Mouse (Mus musculus): ENCODE data around the gene Bcat1. TPM values are rescaled to one million over a fixed set of nuclear protein-coding genes. Genes with fewer than 3 reads are reported as not detected.

Bcat1 gene
- polyA plus RNA-seq, 1 experiment from 2014 or later, result 10.9 TPM

DNA sequence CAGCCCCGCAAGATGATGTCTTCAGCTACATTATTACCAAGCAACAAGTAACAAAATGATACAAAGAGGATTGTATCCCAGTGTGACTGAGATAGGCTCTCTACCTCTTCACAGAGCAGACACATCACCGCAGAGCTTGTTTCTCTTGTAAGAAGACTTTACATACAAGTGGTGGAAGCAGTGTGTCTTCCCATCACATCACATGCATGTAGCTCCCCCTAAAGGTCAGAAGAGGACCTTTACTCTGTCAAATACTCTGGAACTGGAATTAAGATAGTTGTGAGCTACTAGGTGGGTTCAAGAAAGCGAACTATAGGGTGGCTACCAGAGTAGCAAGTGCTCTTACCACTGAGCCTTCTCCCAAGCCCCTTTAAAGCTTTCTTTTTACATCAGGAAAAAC is 78.8 kb downstream of the Bcat1 start:
- no peak overlapping the region for H3K4me2 ChIP-seq (replicated peaks; ENCODE audit: low read depth, low read length)
- no peak for ATAC-seq (ENCODE audit: insufficient number of reproducible peaks, insufficient read depth, low FRiP score, low read depth)
- H3K27ac ChIP-seq (ENCODE audit: low read length), result no peak overlapping the region
- H3K9me3 ChIP-seq (ENCODE audit: control insufficient read depth, low read depth, low read length), result no peaks in the 10 kb centered on the region
- 85% methylated on average over 3 of the region's 3 CpGs for WGBS
- no peaks in the 10 kb centered on the region for H3K4me1 ChIP-seq (ENCODE audit: control insufficient read depth, insufficient read depth, low read length)
- H3K36me3 ChIP-seq (ENCODE audit: control insufficient read depth, insufficient read depth, low read length), result no peaks in the 10 kb centered on the region
- H3K4me3 ChIP-seq (ENCODE audit: low read depth, low read length), result no peak overlapping the region
- H3K27me3 ChIP-seq (ENCODE audit: control insufficient read depth, insufficient read depth, low read length), result no peaks in the 10 kb centered on the region
- no peak overlapping the region for H3K9ac ChIP-seq (replicated peaks; ENCODE audit: low read depth, low read length)

DNA sequence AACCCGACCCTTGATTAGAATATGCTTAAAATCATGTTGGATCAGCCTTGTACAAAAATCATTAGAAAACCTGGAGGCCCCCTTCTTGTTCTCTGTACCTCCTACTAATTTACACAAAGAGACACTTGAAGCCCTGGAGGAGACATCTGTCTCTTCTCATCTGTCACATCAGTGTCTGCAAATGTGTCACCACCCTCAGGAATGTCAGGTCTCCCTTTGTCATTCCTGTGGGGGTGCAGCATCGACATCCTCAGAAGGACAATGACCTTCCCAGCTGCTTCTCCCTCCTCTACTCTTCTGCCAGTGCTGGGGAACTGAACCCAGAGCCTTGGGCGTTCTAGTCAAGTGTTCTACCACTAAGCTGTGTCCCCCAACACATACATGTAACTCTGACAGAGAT is 83.9 kb downstream of the Bcat1 start:
- WGBS, result 47% methylated on average over 3 of the region's 3 CpGs
- Histone ChIP-seq H3K9me3 (ENCODE audit: control insufficient read depth, low read depth, low read length) (no peaks in the 10 kb centered on the region), H3K9ac (replicated peaks; ENCODE audit: low read depth, low read length) (no peak overlapping the region), H3K27ac (ENCODE audit: low read length) (no peak overlapping the region), H3K4me1 (ENCODE audit: control insufficient read depth, insufficient read depth, low read length) (no peaks in the 10 kb centered on the region), H3K27me3 (ENCODE audit: control insufficient read depth, insufficient read depth, low read length) (no peaks in the 10 kb centered on the region), H3K4me3 (ENCODE audit: low read depth, low read length) (no peak overlapping the region), H3K4me2 (replicated peaks; ENCODE audit: low read depth, low read length) (no peak overlapping the region), H3K36me3 (ENCODE audit: control insufficient read depth, insufficient read depth, low read length) (no peaks in the 10 kb centered on the region)
- no peak for ATAC-seq (ENCODE audit: insufficient number of reproducible peaks, insufficient read depth, low FRiP score, low read depth)

DNA sequence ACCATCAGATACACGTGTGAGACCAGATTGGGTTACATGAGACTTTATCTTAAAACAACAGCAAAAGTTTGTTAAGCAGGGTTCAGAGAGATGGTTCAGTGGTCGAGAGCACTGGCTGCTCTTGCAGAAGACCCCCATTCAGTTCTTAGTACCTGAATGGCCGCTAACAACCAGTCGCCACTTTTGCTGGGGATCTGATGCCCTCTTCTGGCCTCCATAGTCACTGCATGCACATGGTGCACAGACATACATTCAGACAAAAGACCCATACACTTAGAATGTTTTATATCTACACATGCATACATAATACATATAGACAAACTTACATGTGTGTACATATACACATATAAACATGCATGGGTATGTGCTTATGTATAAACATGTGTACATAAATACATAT is 86.8 kb downstream of the Bcat1 start:
- ATAC-seq (ENCODE audit: insufficient number of reproducible peaks, insufficient read depth, low FRiP score, low read depth), result no peak
- WGBS, result 87% methylated on average over 4 of the region's 4 CpGs
- Histone ChIP-seq H3K27ac (ENCODE audit: low read length) (no peak overlapping the region), H3K4me2 (replicated peaks; ENCODE audit: low read depth, low read length) (no peak overlapping the region), H3K9ac (replicated peaks; ENCODE audit: low read depth, low read length) (no peak overlapping the region), H3K36me3 (ENCODE audit: control insufficient read depth, insufficient read depth, low read length) (no peaks in the 10 kb centered on the region), H3K4me3 (ENCODE audit: low read depth, low read length) (no peak overlapping the region), H3K27me3 (ENCODE audit: control insufficient read depth, insufficient read depth, low read length) (no peaks in the 10 kb centered on the region), H3K9me3 (ENCODE audit: control insufficient read depth, low read depth, low read length) (no peaks in the 10 kb centered on the region), H3K4me1 (ENCODE audit: control insufficient read depth, insufficient read depth, low read length) (no peaks in the 10 kb centered on the region)

DNA sequence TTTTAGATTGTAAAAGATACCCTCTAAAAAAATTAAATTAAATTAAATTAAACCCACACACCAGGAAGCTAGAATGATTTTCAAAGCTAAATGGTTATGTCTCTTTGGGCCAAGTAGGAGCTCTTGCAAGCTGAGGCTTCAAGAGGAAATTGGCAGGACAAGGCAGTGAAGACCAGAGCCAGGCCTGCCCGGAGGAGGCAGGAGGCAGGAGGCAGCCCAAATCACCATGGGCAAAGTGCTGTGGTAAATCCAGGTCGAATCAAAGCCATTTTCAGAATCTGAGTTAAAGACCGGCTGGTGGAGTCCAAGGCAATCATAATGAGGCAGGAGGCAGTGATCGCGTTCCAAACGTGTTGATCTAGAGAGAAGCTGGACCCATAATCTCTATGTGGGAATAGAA is 88.3 kb downstream of the Bcat1 start:
- Histone ChIP-seq H3K4me2 (replicated peaks; ENCODE audit: low read depth, low read length) (no peak overlapping the region), H3K4me3 (ENCODE audit: low read depth, low read length) (no peak overlapping the region), H3K36me3 (ENCODE audit: control insufficient read depth, insufficient read depth, low read length) (no peaks in the 10 kb centered on the region), H3K9me3 (ENCODE audit: control insufficient read depth, low read depth, low read length) (no peaks in the 10 kb centered on the region), H3K4me1 (ENCODE audit: control insufficient read depth, insufficient read depth, low read length) (no peaks in the 10 kb centered on the region), H3K27me3 (ENCODE audit: control insufficient read depth, insufficient read depth, low read length) (no peaks in the 10 kb centered on the region), H3K27ac (ENCODE audit: low read length) (no peak overlapping the region), H3K9ac (replicated peaks; ENCODE audit: low read depth, low read length) (no peak overlapping the region)
- no peak for ATAC-seq (ENCODE audit: insufficient number of reproducible peaks, insufficient read depth, low FRiP score, low read depth)
- 92% methylated on average over 6 of the region's 6 CpGs for WGBS

DNA sequence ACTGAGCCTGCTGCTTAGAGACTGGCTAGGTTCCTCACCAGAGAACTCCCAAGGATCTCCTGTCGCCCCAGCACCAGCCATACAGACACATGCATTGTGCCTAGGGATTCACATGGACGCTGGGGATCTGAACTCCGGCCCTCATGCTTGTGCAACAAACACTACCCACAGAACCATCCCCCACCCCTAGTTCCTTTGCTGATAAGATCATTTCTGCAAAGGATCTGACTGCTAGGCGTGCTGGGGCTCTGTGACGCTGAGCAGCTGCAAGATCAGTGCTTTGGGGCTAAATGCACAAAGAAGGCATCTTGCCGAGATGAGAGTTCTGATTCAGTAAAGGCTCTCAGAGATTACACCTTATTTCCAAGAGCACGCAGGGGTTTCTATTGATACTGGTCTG is 88.8 kb downstream of the Bcat1 start:
- H3K4me3 ChIP-seq (ENCODE audit: low read depth, low read length), result no peak overlapping the region
- ATAC-seq (ENCODE audit: insufficient number of reproducible peaks, insufficient read depth, low FRiP score, low read depth), result no peak
- no peaks in the 10 kb centered on the region for H3K4me1 ChIP-seq (ENCODE audit: control insufficient read depth, insufficient read depth, low read length)
- H3K4me2 ChIP-seq (replicated peaks; ENCODE audit: low read depth, low read length), result no peak overlapping the region
- 76% methylated on average over 7 of the region's 7 CpGs for WGBS
- no peak overlapping the region for H3K27ac ChIP-seq (ENCODE audit: low read length)
- no peak overlapping the region for H3K9ac ChIP-seq (replicated peaks; ENCODE audit: low read depth, low read length)
- H3K27me3 ChIP-seq (ENCODE audit: control insufficient read depth, insufficient read depth, low read length), result no peaks in the 10 kb centered on the region
- H3K9me3 ChIP-seq (ENCODE audit: control insufficient read depth, low read depth, low read length), result no peaks in the 10 kb centered on the region
- no peaks in the 10 kb centered on the region for H3K36me3 ChIP-seq (ENCODE audit: control insufficient read depth, insufficient read depth, low read length)

DNA sequence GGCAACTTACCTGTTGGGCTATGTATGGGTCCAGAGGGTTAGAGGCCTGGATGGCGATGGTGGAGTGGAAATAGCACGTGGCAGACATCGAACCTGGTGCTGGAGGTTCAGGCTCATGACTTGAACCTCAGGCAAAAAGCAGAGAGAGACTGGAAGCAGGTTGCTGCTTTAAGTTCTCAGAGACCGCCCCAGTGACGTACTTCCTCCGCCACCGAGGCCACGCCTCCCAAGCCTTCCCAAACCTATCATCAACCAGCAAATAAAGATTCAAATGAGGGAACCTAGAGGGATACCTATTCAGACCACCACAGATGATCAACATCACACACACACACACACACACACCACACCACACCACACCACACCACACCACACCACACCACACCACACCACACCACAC is 91.8 kb downstream of the Bcat1 start:
- Histone ChIP-seq H3K27ac (ENCODE audit: low read length) (no peak overlapping the region), H3K27me3 (ENCODE audit: control insufficient read depth, insufficient read depth, low read length) (no peaks in the 10 kb centered on the region), H3K36me3 (ENCODE audit: control insufficient read depth, insufficient read depth, low read length) (no peaks in the 10 kb centered on the region), H3K9ac (replicated peaks; ENCODE audit: low read depth, low read length) (no peak overlapping the region), H3K4me1 (ENCODE audit: control insufficient read depth, insufficient read depth, low read length) (no peaks in the 10 kb centered on the region), H3K9me3 (ENCODE audit: control insufficient read depth, low read depth, low read length) (no peaks in the 10 kb centered on the region), H3K4me3 (ENCODE audit: low read depth, low read length) (no peak overlapping the region), H3K4me2 (replicated peaks; ENCODE audit: low read depth, low read length) (no peak overlapping the region)
- no peak for ATAC-seq (ENCODE audit: insufficient number of reproducible peaks, insufficient read depth, low FRiP score, low read depth)
- WGBS, result 95% methylated on average over 8 of the region's 8 CpGs

DNA sequence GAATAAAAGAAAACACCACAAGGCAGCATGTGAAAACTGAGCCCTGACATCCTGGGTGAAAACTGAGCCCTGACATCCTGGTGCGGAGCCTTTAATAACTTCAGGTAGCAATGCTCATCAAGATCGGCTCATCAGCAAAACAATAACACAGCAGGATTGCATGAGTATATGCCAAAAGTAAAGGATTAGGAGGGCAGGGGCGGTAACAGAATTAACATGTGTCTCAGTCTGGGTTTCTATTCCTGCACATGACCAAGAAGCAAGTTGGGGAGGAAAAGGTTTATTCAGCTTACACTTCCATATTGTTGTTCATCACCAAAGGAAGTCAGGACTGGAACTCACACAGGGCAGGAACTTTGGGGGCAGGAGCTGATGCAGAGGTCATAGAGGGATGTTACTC is 93.9 kb downstream of the Bcat1 start:
- Histone ChIP-seq H3K36me3 (ENCODE audit: control insufficient read depth, insufficient read depth, low read length) (no peaks in the 10 kb centered on the region), H3K27me3 (ENCODE audit: control insufficient read depth, insufficient read depth, low read length) (no peaks in the 10 kb centered on the region), H3K9me3 (ENCODE audit: control insufficient read depth, low read depth, low read length) (no peaks in the 10 kb centered on the region), H3K9ac (replicated peaks; ENCODE audit: low read depth, low read length) (no peak overlapping the region), H3K4me2 (replicated peaks; ENCODE audit: low read depth, low read length) (no peak overlapping the region), H3K27ac (ENCODE audit: low read length) (no peak overlapping the region), H3K4me3 (ENCODE audit: low read depth, low read length) (no peak overlapping the region), H3K4me1 (ENCODE audit: control insufficient read depth, insufficient read depth, low read length) (no peaks in the 10 kb centered on the region)
- WGBS, result 83% methylated on average over 3 of the region's 3 CpGs
- no peak for ATAC-seq (ENCODE audit: insufficient number of reproducible peaks, insufficient read depth, low FRiP score, low read depth)

DNA sequence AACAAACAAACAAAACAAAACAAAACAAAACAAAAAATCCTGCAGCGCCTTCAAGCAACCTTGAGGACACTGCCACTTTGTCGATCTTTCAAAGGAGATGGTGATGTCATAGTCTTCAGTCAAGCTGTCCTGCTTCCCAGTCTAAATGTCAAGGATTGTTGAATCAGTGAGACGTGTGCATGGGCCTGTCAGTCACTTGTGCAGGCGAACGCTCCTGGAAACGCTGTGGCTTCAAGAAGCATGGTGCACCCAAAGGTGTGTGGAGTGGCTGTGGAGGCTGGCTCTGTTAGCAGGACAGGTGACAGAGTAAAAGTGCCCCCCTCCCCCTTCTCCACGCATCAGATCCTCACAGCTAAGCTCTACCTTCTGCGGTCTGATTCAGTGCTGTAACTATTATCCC is 103.6 kb downstream of the Bcat1 start:
- ATAC-seq (ENCODE audit: insufficient number of reproducible peaks, insufficient read depth, low FRiP score, low read depth), result no peak
- no peak overlapping the region for H3K27ac ChIP-seq (ENCODE audit: low read length)
- H3K27me3 ChIP-seq (ENCODE audit: control insufficient read depth, insufficient read depth, low read length), result no peaks in the 10 kb centered on the region
- no peak overlapping the region for H3K4me3 ChIP-seq (ENCODE audit: low read depth, low read length)
- 78% methylated on average over 8 of the region's 8 CpGs for WGBS
- H3K9ac ChIP-seq (replicated peaks; ENCODE audit: low read depth, low read length), result no peak overlapping the region
- no peaks in the 10 kb centered on the region for H3K4me1 ChIP-seq (ENCODE audit: control insufficient read depth, insufficient read depth, low read length)
- H3K4me2 ChIP-seq (replicated peaks; ENCODE audit: low read depth, low read length), result no peak overlapping the region
- no peaks in the 10 kb centered on the region for H3K36me3 ChIP-seq (ENCODE audit: control insufficient read depth, insufficient read depth, low read length)
- H3K9me3 ChIP-seq (ENCODE audit: control insufficient read depth, low read depth, low read length), result no peaks in the 10 kb centered on the region

DNA sequence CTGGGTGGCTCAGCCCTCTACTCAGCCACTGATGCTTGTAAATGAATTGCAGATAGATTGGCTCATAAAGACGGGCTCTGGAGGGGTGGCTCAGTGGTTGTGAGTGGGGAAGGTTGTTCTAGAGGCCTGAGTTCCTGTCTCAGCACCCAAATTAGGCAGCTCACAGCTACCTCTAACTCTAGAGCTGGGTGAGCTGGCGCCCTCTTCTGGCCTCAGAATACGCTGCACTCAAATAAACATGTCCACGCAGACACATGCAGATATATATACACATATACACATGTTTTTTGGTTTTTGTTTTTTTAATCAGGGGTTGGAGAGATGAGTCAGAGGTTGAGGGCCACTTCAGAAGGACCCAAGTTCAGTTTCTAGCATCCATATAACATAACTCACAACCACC is 105.1 kb downstream of the Bcat1 start:
- H3K9me3 ChIP-seq (ENCODE audit: control insufficient read depth, low read depth, low read length), result no peaks in the 10 kb centered on the region
- H3K27ac ChIP-seq (ENCODE audit: low read length), result no peak overlapping the region
- WGBS, result 75% methylated on average over 4 of the region's 4 CpGs
- H3K9ac ChIP-seq (replicated peaks; ENCODE audit: low read depth, low read length), result no peak overlapping the region
- H3K4me3 ChIP-seq (ENCODE audit: low read depth, low read length), result no peak overlapping the region
- no peaks in the 10 kb centered on the region for H3K4me1 ChIP-seq (ENCODE audit: control insufficient read depth, insufficient read depth, low read length)
- no peaks in the 10 kb centered on the region for H3K36me3 ChIP-seq (ENCODE audit: control insufficient read depth, insufficient read depth, low read length)
- no peak overlapping the region for H3K4me2 ChIP-seq (replicated peaks; ENCODE audit: low read depth, low read length)
- no peaks in the 10 kb centered on the region for H3K27me3 ChIP-seq (ENCODE audit: control insufficient read depth, insufficient read depth, low read length)
- ATAC-seq (ENCODE audit: insufficient number of reproducible peaks, insufficient read depth, low FRiP score, low read depth), result no peak
